Mouse (Mus musculus) embryonic facial prominence, embryonic 14.5 days (tissue): ENCODE results near the gene Tnnc2. TPM values are rescaled to one million over a fixed set of nuclear protein-coding genes. Genes with fewer than 3 reads are reported as not detected.

Experiments used
- ATAC-seq: fragments of 200-750 bp; cut with Nextera tagmentation; 2 replicates; pipeline ENCODE4 v1.8.0; 2017; ENCODE audit warnings: low read depth, moderate number of reproducible peaks, moderate TSS enrichment
- DNase-seq: peaks from one replicate; pipeline ENCODE4 v3.0.0-alpha.2; 2015; ENCODE audit warnings: low spot score
- H3K27ac ChIP-seq: fragments of 300-500 bp; sonication (generic); replicated peaks from 2 replicates; pipeline ENCODE4 v1.5.1; 2014; ENCODE audit warnings: low read depth, mild to moderate bottlenecking, low read length, moderate library complexity
- H3K27me3 ChIP-seq: fragments of 300-500 bp; sonication (generic); replicated peaks from 2 replicates; pipeline ENCODE4 v1.6.1; 2014; ENCODE audit warnings: low read length; ENCODE audit not compliant: control insufficient read depth, insufficient read depth
- H3K36me3 ChIP-seq: fragments of 300-500 bp; sonication (generic); 2 replicates; pipeline ENCODE4 v1.6.1; 2014; ENCODE audit warnings: low read length, mixed read lengths; ENCODE audit not compliant: control insufficient read depth, insufficient read depth
- H3K4me1 ChIP-seq: fragments of 300-500 bp; sonication (generic); 2 replicates; pipeline ENCODE4 v1.6.1; 2014; ENCODE audit warnings: antibody characterized with exemption, low read length; ENCODE audit not compliant: control insufficient read depth, insufficient read depth
- H3K4me2 ChIP-seq: fragments of 300-500 bp; sonication (generic); 2 replicates; pipeline ENCODE4 v1.6.1; 2014; ENCODE audit warnings: low read depth, mild to moderate bottlenecking, low read length, moderate library complexity, mixed read lengths
- H3K4me3 ChIP-seq: fragments of 300-500 bp; sonication (generic); 2 replicates; pipeline ENCODE4 v1.5.1; 2014; ENCODE audit warnings: low read depth, mild to moderate bottlenecking, low read length
- H3K9ac ChIP-seq: fragments of 300-500 bp; sonication (generic); 2 replicates; pipeline ENCODE4 v1.6.1; 2014; ENCODE audit warnings: low read depth, mild to moderate bottlenecking, low read length, moderate library complexity, mixed read lengths
- H3K9me3 ChIP-seq: fragments of 300-500 bp; sonication (generic); 2 replicates; pipeline ENCODE4 v1.6.1; 2016; ENCODE audit warnings: low read length; ENCODE audit not compliant: control insufficient read depth
- WGBS: fragments of 180-500 bp; shearing (Covaris S2); extraction: QIAGEN DNeasy Blood & Tissue Kit; methylation state at CpG from one replicate; pipeline ENCODE4 v1.1.7; 2014; 5-methylcytosine and 5-hydroxymethylcytosine counted together
- polyA plus RNA-seq: library from polyadenylated mRNA; unstranded; fragments of >200 nt; fragmentation: Nextera tagmentation; extraction: Ambion mirVana; gene quantifications from 2 replicates; pipeline ENCODE4 v1.2.1, GENCODE M21; 2014

The Tnnc2 gene
- polyA plus RNA-seq, 1 experiment from 2014 or later: 1,279 TPM

- 0% methylated on average over 34 of the region's 89 CpGs for WGBS
- DNase-seq: peak; percentile 95
- H3K4me2 ChIP-seq: peak within 1 kb of the TSS; percentile 87
- H3K4me1 ChIP-seq: peaks cover 8% of the 10 kb centered on the region
- peaks cover 17% of the 10 kb centered on the region; the same call in 1 of the 2 replicates for H3K36me3 ChIP-seq
- peak within 1 kb of the TSS; percentile 82 for H3K27ac ChIP-seq
- ATAC-seq: peak; percentile 91
- H3K9me3 ChIP-seq: no peaks in the 10 kb centered on the region
- peak within 1 kb of the TSS; percentile 66 for H3K4me3 ChIP-seq
- no peaks in the 10 kb centered on the region for H3K27me3 ChIP-seq
- peak within 1 kb of the TSS; percentile 83 for H3K9ac ChIP-seq
Measured at GRCm38 (mm10) chr2:164785481-164786387, 6.0 kb upstream of the Tnnc2 start, which contains the start of gene Snx21. Snx21 (plus strand) TSS chr2:164785823.

GRCm38 (mm10) chr2:164784869-164785420 lies 5.2 kb upstream of the Tnnc2 start:
- ATAC-seq (no peak), DNase-seq (no peak)
- H3K9ac ChIP-seq: peak overlapping the region; percentile 83
- H3K4me2 ChIP-seq: peak overlapping the region; percentile 87
- H3K27me3 ChIP-seq: no peaks in the 10 kb centered on the region
- 11% methylated on average over 7 of the region's 7 CpGs for WGBS
- H3K27ac ChIP-seq: peak overlapping the region; percentile 82
- H3K4me3 ChIP-seq: peak overlapping the region; percentile 66
- H3K36me3 ChIP-seq: 0 out of 2 replicates have a peak, but pooled peaks cover 11% of the 10 kb centered on the region
- H3K9me3 ChIP-seq: no peaks in the 10 kb centered on the region
- H3K4me1 ChIP-seq: peaks cover 8% of the 10 kb centered on the region

GRCm38 (mm10) chr2:164783926-164784581 lies 4.3 kb upstream of the Tnnc2 start:
- WGBS: 71% methylated on average over 7 of the region's 7 CpGs
- no peak overlapping the region for H3K4me2 ChIP-seq
- no peak overlapping the region for H3K4me3 ChIP-seq
- H3K27ac ChIP-seq: no peak overlapping the region
- DNase-seq (no peak), ATAC-seq (no peak)
- H3K9ac ChIP-seq: no peak overlapping the region
- H3K9me3 ChIP-seq: no peaks in the 10 kb centered on the region
- peaks cover 8% of the 10 kb centered on the region for H3K4me1 ChIP-seq
- no peaks in the 10 kb centered on the region for H3K27me3 ChIP-seq
- 0 out of 2 replicates have a peak, but pooled peaks cover 5% of the 10 kb centered on the region for H3K36me3 ChIP-seq

GRCm38 (mm10) chr2:164781876-164782275 lies 2.1 kb upstream of the Tnnc2 start:
- no peak for DNase-seq
- H3K4me2 ChIP-seq: no peak overlapping the region
- no peaks in the 10 kb centered on the region for H3K9me3 ChIP-seq
- H3K4me1 ChIP-seq: peaks cover 5% of the 10 kb centered on the region
- no peaks in the 10 kb centered on the region for H3K27me3 ChIP-seq
- no peak overlapping the region for H3K9ac ChIP-seq
- ATAC-seq: no peak
- 62% methylated on average over 4 of the region's 4 CpGs for WGBS
- no peaks in the 10 kb centered on the region for H3K36me3 ChIP-seq
- H3K4me3 ChIP-seq: no peak overlapping the region
- no peak overlapping the region for H3K27ac ChIP-seq

GRCm38 (mm10) chr2:164778809-164779208 lies 958 bp downstream of the Tnnc2 start:
- H3K27ac ChIP-seq: no peak overlapping the region
- H3K27me3 ChIP-seq: no peaks in the 10 kb centered on the region
- WGBS: 73% methylated on average over 7 of the region's 7 CpGs
- ATAC-seq (no peak), DNase-seq (no peak)
- H3K9ac ChIP-seq: no peak overlapping the region
- H3K9me3 ChIP-seq: no peaks in the 10 kb centered on the region
- H3K4me2 ChIP-seq: no peak overlapping the region
- H3K4me1 ChIP-seq: no peaks in the 10 kb centered on the region
- no peak overlapping the region for H3K4me3 ChIP-seq
- no peaks in the 10 kb centered on the region for H3K36me3 ChIP-seq

GRCm38 (mm10) chr2:164778015-164778287 lies 1.8 kb downstream of the Tnnc2 start:
- ATAC-seq: no peak
- H3K4me3 ChIP-seq: no peak overlapping the region
- 90% methylated on average over 11 of the region's 11 CpGs for WGBS
- H3K4me1 ChIP-seq: no peaks in the 10 kb centered on the region
- no peak overlapping the region for H3K9ac ChIP-seq
- no peak for DNase-seq
- peaks cover 4% of the 10 kb centered on the region; the same call in 1 of the 2 replicates for H3K36me3 ChIP-seq
- 0 out of 2 replicates have a peak overlapping the region, but pooled peaks have one; percentile 10 for H3K4me2 ChIP-seq
- H3K9me3 ChIP-seq: no peaks in the 10 kb centered on the region
- no peaks in the 10 kb centered on the region for H3K27me3 ChIP-seq
- no peak overlapping the region for H3K27ac ChIP-seq

- 79% methylated on average over 30 of the region's 30 CpGs for WGBS
- no peaks in the 10 kb centered on the region; the same call in 1 of the 2 replicates for H3K4me1 ChIP-seq
Measured at GRCm38 (mm10) chr2:164777246-164778014, 2.3 kb downstream of the Tnnc2 start.

GRCm38 (mm10) chr2:164776801-164777200 lies 3.0 kb downstream of the Tnnc2 start:
- DNase-seq (no peak), ATAC-seq (no peak)
- no peaks in the 10 kb centered on the region for H3K9me3 ChIP-seq
- no peak overlapping the region for H3K27ac ChIP-seq
- H3K4me1 ChIP-seq: peaks cover 6% of the 10 kb centered on the region; the same call in 1 of the 2 replicates
- no peaks in the 10 kb centered on the region for H3K27me3 ChIP-seq
- peaks cover 12% of the 10 kb centered on the region for H3K36me3 ChIP-seq
- H3K9ac ChIP-seq: no peak overlapping the region
- H3K4me3 ChIP-seq: no peak overlapping the region
- WGBS: 57% methylated on average over 14 of the region's 17 CpGs
- no peak overlapping the region for H3K4me2 ChIP-seq

More at GRCm38 (mm10) chr2:164777246-164778014, 2.3 kb downstream of the Tnnc2 start:
- DNase-seq (no peak), ATAC-seq (no peak)
- Histone ChIP-seq H3K9ac (no peak overlapping the region), H3K27ac (no peak overlapping the region), H3K36me3 (peaks cover 6% of the 10 kb centered on the region; the same call in 1 of the 2 replicates), H3K27me3 (no peaks in the 10 kb centered on the region), H3K4me3 (no peak overlapping the region), H3K4me2 (0 out of 2 replicates have a peak overlapping the region, but pooled peaks have one; percentile 10), H3K9me3 (no peaks in the 10 kb centered on the region)
